Mouse (Mus musculus): ENCODE data around the gene Ramp3.

The Ramp3 gene

GRCm38 (mm10) chr11:6674701-6675100 is 16.4 kb downstream of the Ramp3 start:
- DNase-seq, result no peak

GRCm38 (mm10) chr11:6675402-6675801 is 17.1 kb downstream of the Ramp3 start:
- DNase-seq, result no peak

GRCm38 (mm10) chr11:6676641-6677040 is 18.3 kb downstream of the Ramp3 start:
- no peak for DNase-seq

- DNase-seq, result no peak
These were observed 19.2 kb downstream of the Ramp3 start for GRCm38 (mm10) chr11:6677530-6677929.

- DNase-seq, result no peak
These were observed 21.5 kb downstream of the Ramp3 start for GRCm38 (mm10) chr11:6679694-6680396.

DNA sequence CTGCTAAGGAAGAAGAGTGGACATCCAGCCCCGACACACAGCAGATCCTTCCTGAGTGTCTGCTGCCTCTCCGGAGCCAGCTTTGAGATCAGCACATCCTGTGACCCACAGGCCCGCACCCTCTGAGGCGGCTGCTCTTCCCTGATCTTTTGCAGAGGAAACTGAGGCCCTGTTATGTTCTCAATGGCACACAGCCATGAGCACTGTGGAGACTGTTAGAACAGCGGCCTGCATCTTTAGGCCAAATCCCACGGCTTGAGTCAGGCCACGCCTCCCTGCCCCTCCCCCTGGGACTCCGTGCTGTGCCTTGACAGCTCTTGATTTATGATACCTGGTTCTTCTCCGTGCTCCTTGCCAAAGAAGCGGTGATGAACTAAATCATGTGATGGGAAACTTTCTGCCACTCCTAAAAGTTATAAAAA is 22.1 kb downstream of the Ramp3 start:
- DNase-seq, result no peak

DNA sequence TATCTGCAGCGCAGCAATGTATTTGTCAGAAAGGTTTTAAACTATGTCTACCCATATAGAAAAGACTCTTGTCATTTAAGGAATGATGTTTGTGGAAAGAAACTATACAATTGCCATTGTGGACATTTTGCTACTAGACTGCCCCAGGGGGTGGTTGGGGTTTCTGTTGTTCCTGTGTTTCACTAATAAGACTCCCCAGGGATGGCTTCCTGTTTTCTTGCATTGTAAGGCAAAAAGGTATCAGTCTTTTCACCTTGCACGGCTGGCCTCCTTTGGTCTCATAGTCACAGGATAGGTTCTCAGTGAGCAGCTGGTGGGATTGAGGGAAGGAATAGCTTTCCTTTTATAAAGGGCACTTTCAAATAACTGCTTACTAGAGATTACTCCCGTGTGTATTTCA is 26.4 kb downstream of the Ramp3 start:
- no peak for DNase-seq

- DNase-seq, result no peak
These were observed 30.6 kb downstream of the Ramp3 start for GRCm38 (mm10) chr11:6688888-6689287.

DNA sequence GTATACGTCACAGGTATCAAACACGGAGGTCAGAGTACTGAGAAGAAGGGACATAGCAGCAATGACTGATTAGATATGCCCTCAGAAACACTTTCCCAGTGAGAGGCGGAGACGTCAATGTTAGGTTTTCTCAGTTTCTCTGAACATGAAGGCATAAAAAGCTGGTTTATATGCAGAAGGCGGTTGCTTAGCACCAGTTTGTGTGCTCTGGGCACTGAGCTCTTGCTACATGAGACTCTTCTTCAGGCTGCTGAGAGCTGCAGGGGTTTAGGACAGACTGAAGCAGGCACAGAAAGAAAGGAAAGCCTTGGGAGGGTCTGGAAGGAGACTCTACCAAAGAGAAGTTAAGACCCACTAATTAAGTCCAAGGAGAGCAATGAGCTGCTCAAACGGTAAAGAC is 34.0 kb downstream of the Ramp3 start:
- DNase-seq, result no peak

DNA sequence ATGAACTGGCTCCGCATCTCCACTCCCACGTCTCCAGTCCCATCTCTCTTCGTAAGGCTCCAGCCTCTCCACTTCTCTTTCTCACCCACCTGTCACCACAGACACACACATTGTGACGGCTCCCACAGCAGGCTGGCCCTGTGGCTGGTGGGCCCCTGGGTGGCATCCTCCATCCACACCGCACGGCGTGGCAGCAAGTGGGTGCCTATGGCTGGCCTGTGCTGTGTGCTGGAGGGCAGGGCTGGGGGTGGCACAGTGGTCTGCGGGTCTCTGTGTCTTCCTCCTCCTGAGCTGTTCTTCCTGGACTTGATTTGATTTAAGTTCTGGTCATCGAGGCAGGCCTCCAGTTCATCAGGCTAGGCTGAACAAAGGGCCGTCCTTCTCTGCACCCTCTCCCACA is 35.8 kb downstream of the Ramp3 start:
- no peak for DNase-seq

GRCm38 (mm10) chr11:6695176-6695575 is 36.9 kb downstream of the Ramp3 start:
- DNase-seq, result no peak

DNA sequence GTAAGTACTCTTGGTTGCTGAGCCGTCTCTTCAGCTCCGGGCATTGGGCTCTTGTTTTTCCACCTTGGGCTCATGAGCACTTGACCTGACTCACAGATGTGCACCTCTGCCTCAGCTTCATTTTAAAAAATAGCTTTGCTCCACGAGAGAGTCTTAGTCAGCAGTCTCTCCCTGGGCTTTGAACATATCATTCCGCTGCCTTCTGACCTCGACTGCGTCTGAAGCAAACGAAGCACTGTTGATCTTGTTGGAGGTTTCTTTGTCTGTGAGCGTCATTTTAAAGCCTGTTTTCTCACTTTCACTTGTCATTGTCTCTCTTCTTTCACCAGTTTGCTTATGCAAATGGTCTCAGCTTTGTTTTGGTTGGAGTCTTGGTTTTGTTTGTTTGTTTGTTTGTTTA is 38.2 kb downstream of the Ramp3 start:
- no peak for DNase-seq

- no peak for DNase-seq
These were observed 39.4 kb downstream of the Ramp3 start for GRCm38 (mm10) chr11:6697751-6698150.

- DNase-seq, result no peak
These were observed 40.0 kb downstream of the Ramp3 start for GRCm38 (mm10) chr11:6698281-6698680.

- no peak for DNase-seq
These were observed 43.9 kb downstream of the Ramp3 start for GRCm38 (mm10) chr11:6702258-6702657.

- DNase-seq, result no peak
These were observed 46.5 kb downstream of the Ramp3 start for GRCm38 (mm10) chr11:6704851-6705250.

GRCm38 (mm10) chr11:6705516-6705915 is 47.2 kb downstream of the Ramp3 start:
- DNase-seq, result no peak

- no peak for DNase-seq
These were observed 48.5 kb downstream of the Ramp3 start for GRCm38 (mm10) chr11:6706796-6707195.

DNA sequence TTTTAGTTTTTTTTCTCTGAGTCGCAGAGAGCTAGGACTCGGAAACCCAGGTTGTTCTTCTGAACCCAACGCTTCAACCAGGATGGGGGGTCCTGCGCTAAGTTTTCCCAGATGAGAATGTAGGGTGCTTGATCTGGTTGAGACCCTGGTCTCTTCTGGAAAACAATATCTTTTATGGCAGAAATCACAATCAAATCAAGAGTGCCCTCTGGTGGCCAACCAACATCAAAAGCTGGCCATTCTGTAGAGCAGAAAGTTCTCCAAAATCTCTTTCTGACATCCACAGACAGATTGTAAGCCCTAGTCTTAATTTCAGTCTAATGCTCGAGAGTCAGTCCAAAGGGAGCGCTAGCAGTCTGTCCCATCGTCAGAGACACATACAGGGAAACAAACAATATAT is 50.1 kb downstream of the Ramp3 start:
- no peak for DNase-seq

DNA sequence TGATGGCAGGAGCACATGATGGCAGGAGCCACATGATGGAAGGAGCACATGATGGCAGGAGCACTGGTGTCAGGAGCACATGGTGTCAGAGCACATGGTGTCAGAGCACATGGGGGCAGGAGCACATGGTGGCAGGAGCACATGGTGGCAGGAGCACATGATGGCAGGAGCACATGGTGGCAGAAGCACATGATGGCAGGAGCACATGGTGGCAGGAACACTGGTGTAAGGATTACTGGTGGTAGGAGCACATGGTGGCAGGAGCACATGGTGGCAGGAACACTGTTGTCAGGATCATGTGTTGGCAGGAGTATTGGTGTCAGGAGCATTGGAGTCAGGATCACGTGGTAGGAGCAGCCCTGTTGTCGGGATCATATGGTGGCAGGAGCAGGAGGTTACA is 52.1 kb downstream of the Ramp3 start:
- no peak for DNase-seq

DNA sequence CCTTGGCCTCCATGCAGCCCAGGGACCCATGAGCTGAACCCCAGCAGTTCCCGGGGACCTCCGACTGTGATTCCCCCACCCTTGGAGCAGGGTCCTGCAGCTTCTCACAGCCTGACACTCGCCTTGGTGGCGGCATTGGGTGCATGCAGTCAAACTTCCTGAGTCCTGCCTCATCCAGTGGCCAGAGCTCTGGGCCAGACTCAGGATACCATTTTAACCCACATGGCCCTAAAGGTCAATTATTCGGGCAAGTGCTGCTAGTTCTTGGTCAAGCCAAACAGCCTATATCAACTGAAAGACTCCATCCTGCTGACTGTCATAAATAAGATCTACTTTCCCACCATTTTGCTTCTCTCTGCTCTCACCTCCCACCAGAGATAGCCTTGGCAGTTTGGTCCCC is 62.4 kb downstream of the Ramp3 start:
- no peak for DNase-seq

- no peak for DNase-seq
These were observed 68.6 kb downstream of the Ramp3 start for GRCm38 (mm10) chr11:6726921-6727320.

Measured in cerebellum, adult 9-11 months (tissue).